Mouse (Mus musculus): Measurements from ENCODE around the gene Mt2. TPM values are rescaled to one million over a fixed set of nuclear protein-coding genes. Genes with fewer than 3 reads are reported as not detected.

Mt2 gene
- total RNA-seq, 4 experiments from 2014 or later = 34.4 to 168 (median 56.0) TPM

GRCm38 (mm10) chr8:94172809-94173732 lies 607 bp downstream of the Mt2 start:
- no peak for DNase-seq (ENCODE audit: low spot score)

- no peak for DNase-seq (ENCODE audit: low spot score)
Observed at GRCm38 (mm10) chr8:94173848-94174403, 1.5 kb downstream of the Mt2 start.

- no peak for DNase-seq (ENCODE audit: low spot score)
Observed at GRCm38 (mm10) chr8:94174619-94175213, 2.3 kb downstream of the Mt2 start.

- DNase-seq (ENCODE audit: low spot score) = no peak
Observed at GRCm38 (mm10) chr8:94177716-94178390, 5.4 kb downstream of the Mt2 start.

GRCm38 (mm10) chr8:94178857-94179712 lies 6.6 kb downstream of the Mt2 start, which contains the start of gene Mt1:
Gene Mt1, plus strand, starts transcription at chr8:94179082.
- peak; percentile 90 for DNase-seq (ENCODE audit: low spot score)

GRCm38 (mm10) chr8:94179713-94180560 lies 7.5 kb downstream of the Mt2 start:
- DNase-seq (ENCODE audit: low spot score) = no peak

GRCm38 (mm10) chr8:94180561-94180908 lies 8.1 kb downstream of the Mt2 start:
- DNase-seq (ENCODE audit: low spot score) = no peak

GRCm38 (mm10) chr8:94182055-94182929 lies 9.8 kb downstream of the Mt2 start:
- no peak for DNase-seq (ENCODE audit: low spot score)

- peak; percentile 73 for DNase-seq (ENCODE audit: low spot score)
Observed at GRCm38 (mm10) chr8:94183117-94183516, 10.7 kb downstream of the Mt2 start.

- DNase-seq (ENCODE audit: low spot score) = no peak
Observed at GRCm38 (mm10) chr8:94184357-94184843, 11.9 kb downstream of the Mt2 start.

GRCm38 (mm10) chr8:94185791-94186190 lies 13.3 kb downstream of the Mt2 start:
- DNase-seq (ENCODE audit: low spot score) = no peak

- peak; percentile 59 for DNase-seq (ENCODE audit: low spot score)
Observed at GRCm38 (mm10) chr8:94186542-94186941, 14.1 kb downstream of the Mt2 start.

- DNase-seq (ENCODE audit: low spot score) = no peak
Observed at GRCm38 (mm10) chr8:94187290-94188002, 15.0 kb downstream of the Mt2 start.

- DNase-seq (ENCODE audit: low spot score) = peak; percentile 51
Observed at GRCm38 (mm10) chr8:94189275-94190031, 17.0 kb downstream of the Mt2 start.

GRCm38 (mm10) chr8:94191101-94191691 lies 18.7 kb downstream of the Mt2 start:
- peak; percentile 80 for DNase-seq (ENCODE audit: low spot score)

GRCm38 (mm10) chr8:94192926-94193325 lies 20.5 kb downstream of the Mt2 start:
- DNase-seq (ENCODE audit: low spot score) = no peak

- no peak for DNase-seq (ENCODE audit: low spot score)
Observed at GRCm38 (mm10) chr8:94194591-94195223, 22.2 kb downstream of the Mt2 start.

Data from heart, adult 8-10 months (tissue).